Mouse (Mus musculus): ENCODE data around the gene St6galnac5. TPM values are rescaled to one million over a fixed set of nuclear protein-coding genes. Genes with fewer than 3 reads are reported as not detected.

Gene St6galnac5
- polyA plus RNA-seq, 1 experiment = not detected

GRCm38 (mm10) chr3:152951634-152952545, 30.2 kb downstream of the St6galnac5 start:
- H3K36me3 ChIP-seq (ENCODE audit: control insufficient read depth, insufficient read depth) = no peaks in the 10 kb centered on the region
- no peak for TF ChIP-seq POLR2AphosphoS2 (IDR thresholded peaks at IDR 0.05; ENCODE audit: insufficient read length, low read depth)

GRCm38 (mm10) chr3:152950914-152951313, 31.1 kb downstream of the St6galnac5 start:
- Histone ChIP-seq H3K4me2 (ENCODE audit: low read depth) (no peak overlapping the region), H3ac (ENCODE audit: control insufficient read depth, insufficient read length) (no peak overlapping the region), H3K36me3 (ENCODE audit: control insufficient read depth, insufficient read depth) (no peaks in the 10 kb centered on the region), H3K4me3 (no peak overlapping the region), H3K27me3 (ENCODE audit: control insufficient read depth, insufficient read depth, insufficient read length) (no peaks in the 10 kb centered on the region), H3K79me2 (ENCODE audit: control insufficient read depth, insufficient read depth) (no peaks in the 10 kb centered on the region)
- TF ChIP-seq MYOG (IDR thresholded peaks at IDR 0.05; ENCODE audit: control insufficient read depth in 1 of 3, insufficient read depth in 1 of 3, insufficient read length in 2 of 3, low read depth in 2 of 3) (no peak), POLR2AphosphoS2 (IDR thresholded peaks at IDR 0.05; ENCODE audit: insufficient read length, low read depth) (no peak), REST (IDR thresholded peaks at IDR 0.05; ENCODE audit: insufficient read depth, insufficient read length) (no peak), MAX (IDR thresholded peaks at IDR 0.05; ENCODE audit: low read depth) (no peak), E2F4 (IDR thresholded peaks at IDR 0.05; ENCODE audit: insufficient read depth) (no peak), CEBPB (IDR thresholded peaks at IDR 0.05; ENCODE audit: insufficient read depth, poor library complexity, severe bottlenecking) (no peak), USF1 (IDR thresholded peaks at IDR 0.05; ENCODE audit: low read depth) (no peak), POLR2A (IDR thresholded peaks at IDR 0.05; ENCODE audit: insufficient read length, low read depth) (no peak), TCF3 (IDR thresholded peaks at IDR 0.05; ENCODE audit: insufficient read length, low read depth) (no peak), SRF (IDR thresholded peaks at IDR 0.05; ENCODE audit: control insufficient read depth, insufficient read length, low read depth) (no peak), TCF12 (IDR thresholded peaks at IDR 0.05; ENCODE audit: insufficient read depth, poor library complexity, severe bottlenecking) (no peak), MYOD1 (IDR thresholded peaks at IDR 0.05; ENCODE audit: control insufficient read depth in 1 of 3, insufficient read length in 2 of 3, low read depth in 2 of 3) (no peak)

More at GRCm38 (mm10) chr3:152951634-152952545, 30.2 kb downstream of the St6galnac5 start:
- no peak overlapping the region for H3ac ChIP-seq (ENCODE audit: control insufficient read depth, insufficient read length)
- H3K27me3 ChIP-seq (ENCODE audit: control insufficient read depth, insufficient read depth, insufficient read length) = no peaks in the 10 kb centered on the region
- H3K4me2 ChIP-seq (ENCODE audit: low read depth) = no peak overlapping the region
- H3K79me2 ChIP-seq (ENCODE audit: control insufficient read depth, insufficient read depth) = no peaks in the 10 kb centered on the region
- no peak overlapping the region for H3K4me3 ChIP-seq

- H3K27me3 ChIP-seq (ENCODE audit: control insufficient read depth, insufficient read depth, insufficient read length) = no peaks in the 10 kb centered on the region
- no peak overlapping the region for H3K4me2 ChIP-seq (ENCODE audit: low read depth)
- no peak overlapping the region for H3ac ChIP-seq (ENCODE audit: control insufficient read depth, insufficient read length)
- TF ChIP-seq TCF12 (IDR thresholded peaks at IDR 0.05; ENCODE audit: insufficient read depth, poor library complexity, severe bottlenecking) (no peak), CEBPB (IDR thresholded peaks at IDR 0.05; ENCODE audit: insufficient read depth, poor library complexity, severe bottlenecking) (no peak), POLR2A (IDR thresholded peaks at IDR 0.05; ENCODE audit: insufficient read length, low read depth) (no peak), POLR2AphosphoS2 (IDR thresholded peaks at IDR 0.05; ENCODE audit: insufficient read length, low read depth) (no peak), MYOG (IDR thresholded peaks at IDR 0.05; ENCODE audit: control insufficient read depth in 1 of 3, insufficient read depth in 1 of 3, insufficient read length in 2 of 3, low read depth in 2 of 3) (no peak), REST (IDR thresholded peaks at IDR 0.05; ENCODE audit: insufficient read depth, insufficient read length) (no peak), E2F4 (IDR thresholded peaks at IDR 0.05; ENCODE audit: insufficient read depth) (no peak), SRF (IDR thresholded peaks at IDR 0.05; ENCODE audit: control insufficient read depth, insufficient read length, low read depth) (no peak), TCF3 (IDR thresholded peaks at IDR 0.05; ENCODE audit: insufficient read length, low read depth) (no peak), USF1 (IDR thresholded peaks at IDR 0.05; ENCODE audit: low read depth) (no peak), MAX (IDR thresholded peaks at IDR 0.05; ENCODE audit: low read depth) (no peak), MYOD1 (IDR thresholded peaks at IDR 0.05; ENCODE audit: control insufficient read depth in 1 of 3, insufficient read length in 2 of 3, low read depth in 2 of 3) (no peak)
- no peaks in the 10 kb centered on the region for H3K79me2 ChIP-seq (ENCODE audit: control insufficient read depth, insufficient read depth)
- no peaks in the 10 kb centered on the region for H3K36me3 ChIP-seq (ENCODE audit: control insufficient read depth, insufficient read depth)
- H3K4me3 ChIP-seq = no peak overlapping the region
Measured at GRCm38 (mm10) chr3:152950299-152950698, 31.7 kb downstream of the St6galnac5 start.

- H3K27me3 ChIP-seq (ENCODE audit: control insufficient read depth, insufficient read depth, insufficient read length) = no peaks in the 10 kb centered on the region
- H3K4me3 ChIP-seq = no peak overlapping the region
- TF ChIP-seq POLR2AphosphoS2 (IDR thresholded peaks at IDR 0.05; ENCODE audit: insufficient read length, low read depth) = no peak
- no peak for TF ChIP-seq E2F4 (IDR thresholded peaks at IDR 0.05; ENCODE audit: insufficient read depth)
- TF ChIP-seq POLR2A (IDR thresholded peaks at IDR 0.05; ENCODE audit: insufficient read length, low read depth) = no peak
- TF ChIP-seq MYOD1 (IDR thresholded peaks at IDR 0.05; ENCODE audit: control insufficient read depth in 1 of 3, insufficient read length in 2 of 3, low read depth in 2 of 3) = no peak
- TF ChIP-seq TCF12 (IDR thresholded peaks at IDR 0.05; ENCODE audit: insufficient read depth, poor library complexity, severe bottlenecking) = no peak
- TF ChIP-seq MAX (IDR thresholded peaks at IDR 0.05; ENCODE audit: low read depth) = no peak
- no peak for TF ChIP-seq TCF3 (IDR thresholded peaks at IDR 0.05; ENCODE audit: insufficient read length, low read depth)
- TF ChIP-seq MYOG (IDR thresholded peaks at IDR 0.05; ENCODE audit: control insufficient read depth in 1 of 3, insufficient read depth in 1 of 3, insufficient read length in 2 of 3, low read depth in 2 of 3) = no peak
- TF ChIP-seq USF1 (IDR thresholded peaks at IDR 0.05; ENCODE audit: low read depth) = no peak
- no peak for TF ChIP-seq SRF (IDR thresholded peaks at IDR 0.05; ENCODE audit: control insufficient read depth, insufficient read length, low read depth)
- no peak for TF ChIP-seq REST (IDR thresholded peaks at IDR 0.05; ENCODE audit: insufficient read depth, insufficient read length)
- H3K36me3 ChIP-seq (ENCODE audit: control insufficient read depth, insufficient read depth) = no peaks in the 10 kb centered on the region
- no peak overlapping the region for H3ac ChIP-seq (ENCODE audit: control insufficient read depth, insufficient read length)
- no peak overlapping the region for H3K4me2 ChIP-seq (ENCODE audit: low read depth)
- no peaks in the 10 kb centered on the region for H3K79me2 ChIP-seq (ENCODE audit: control insufficient read depth, insufficient read depth)
Measured at GRCm38 (mm10) chr3:152949233-152949777, 32.7 kb downstream of the St6galnac5 start.

Measured in myocyte (in vitro differentiated cells).